Mouse (Mus musculus) left cerebral cortex, postnatal 36 days (tissue): Measurements from ENCODE around the gene Klf3. TPM values are rescaled to one million over a fixed set of nuclear protein-coding genes. Genes with fewer than 3 reads are reported as not detected.
"Not testable (repeated sequence)": the region's sequence is repeated elsewhere in the genome, so short reads cannot be mapped to it uniquely, and the experiment has no call there.

ENCODE experiments used
- DNase-seq, 2 experiments: peaks; one replicate each; pipeline ENCODE4 v3.0.0; 2021 to 2022; ENCODE audit warnings: low spot score in 2 of 2, mixed read lengths in 1 of 2
- intact Hi-C: fragments of 180-260 bp; cut with DNase I; formaldehyde crosslinking; loops from one replicate; pipeline ENCODE4 v1.15.1; 2025
- total RNA-seq, 2 experiments: library from RNA; stranded (reverse); gene quantifications; 2 replicates each; pipeline ENCODE4 v1.2.3; 2021

Gene Klf3
- total RNA-seq, 2 experiments from 2014 or later, result 25.7 to 31.5 TPM

- intact Hi-C loops, result no loop called here
Observed at GRCm38 (mm10) chr5:64865219-64865964, 62.2 kb downstream of the Klf3 start.

GRCm38 (mm10) chr5:64866331-64867050, 63.3 kb downstream of the Klf3 start:
- intact Hi-C loops, result loop anchor here (2.0 kb wide), 2 partner anchors 484 to 578 kb away; no protein-coding TSS in a partner anchor
- DNase-seq, result peak; percentile 42 to 74

More at GRCm38 (mm10) chr5:64865219-64865964, 62.2 kb downstream of the Klf3 start:
- DNase-seq, result no peak

GRCm38 (mm10) chr5:64867124-64867523, 63.9 kb downstream of the Klf3 start:
- no peak for DNase-seq
- intact Hi-C loops, result loop anchor here (2.0 kb wide), 2 partner anchors 484 to 578 kb away; no protein-coding TSS in a partner anchor

- intact Hi-C loops, result loop anchor here (2.0 kb wide), 2 partner anchors 485 to 579 kb away; no protein-coding TSS in a partner anchor
- DNase-seq, result no peak
Observed at GRCm38 (mm10) chr5:64867551-64867950, 64.4 kb downstream of the Klf3 start.

GRCm38 (mm10) chr5:64876086-64876830, 73.1 kb downstream of the Klf3 start:
- intact Hi-C loops, result no loop called here
- DNase-seq, result no peak

GRCm38 (mm10) chr5:64877235-64878026, 74.2 kb downstream of the Klf3 start:
- intact Hi-C loops, result no loop called here
- DNase-seq, result no peak

- no peak for DNase-seq
- intact Hi-C loops, result no loop called here
Observed at GRCm38 (mm10) chr5:64878027-64878425, 74.8 kb downstream of the Klf3 start.

GRCm38 (mm10) chr5:64878526-64878925, 75.3 kb downstream of the Klf3 start:
- DNase-seq, result no peak
- intact Hi-C loops, result no loop called here

GRCm38 (mm10) chr5:64879241-64879640, 76.1 kb downstream of the Klf3 start:
- no peak for DNase-seq

GRCm38 (mm10) chr5:64881559-64881958, 78.4 kb downstream of the Klf3 start:
- DNase-seq, result not testable (repeated sequence)
- intact Hi-C loops, result loop anchor here (10.0 kb wide), 3 partner anchors 83 to 363 kb away; partner anchors contain the start of gene Tlr6

More at GRCm38 (mm10) chr5:64879241-64879640, 76.1 kb downstream of the Klf3 start:
- intact Hi-C loops, result no loop called here

GRCm38 (mm10) chr5:64881976-64882375, 78.8 kb downstream of the Klf3 start:
- intact Hi-C loops, result loop anchor here (10.0 kb wide), 3 partner anchors 83 to 363 kb away; partner anchors contain the start of gene Tlr6
- not testable (repeated sequence) for DNase-seq

Other genes with a start within 250 kb of the Klf3 start
- under 1 TPM; 0.20 to 0.22 TPM for gene Tlr1, start 130.2 kb downstream of the Klf3 start, total RNA-seq
- gene Tlr6, start 156.7 kb downstream of the Klf3 start, total RNA-seq, result under 1 TPM; 0.54 to 0.89 TPM
- gene Fam114a1, start 166.7 kb downstream of the Klf3 start, total RNA-seq, result 1 to 10 TPM; 5.1 to 7.0 TPM